Mouse (Mus musculus) thymus, adult 2 months (tissue): ENCODE measurements around the gene Ccl27a. TPM values are rescaled to one million over a fixed set of nuclear protein-coding genes. Genes with fewer than 3 reads are reported as not detected.

ENCODE experiments used
- DNase-seq: peaks from one replicate; pipeline ENCODE4 v3.0.0; 2021
- H3K27ac ChIP-seq: fragments of 200-500 bp; 2 replicates; pipeline ENCODE4 v1.5.1; 2012; ENCODE audit warnings: low read length, control low read depth; ENCODE audit not compliant: control insufficient read depth, insufficient read depth
- H3K27me3 ChIP-seq: fragments of 200-500 bp; 2 replicates; pipeline ENCODE4 v1.6.1; 2012; ENCODE audit warnings: mild to moderate bottlenecking, low read length, moderate library complexity, mixed read lengths; ENCODE audit not compliant: control insufficient read depth, insufficient read depth
- H3K36me3 ChIP-seq: fragments of 200-500 bp; 2 replicates; pipeline ENCODE4 v1.6.1; 2012; ENCODE audit warnings: mild to moderate bottlenecking, low read length, moderate library complexity; ENCODE audit not compliant: control insufficient read depth, insufficient read depth
- H3K4me1 ChIP-seq: fragments of 200-500 bp; replicated peaks from 2 replicates; pipeline ENCODE4 v1.6.1; 2012; ENCODE audit warnings: low read length; ENCODE audit not compliant: control insufficient read depth, insufficient read depth
- H3K4me3 ChIP-seq: fragments of 200-500 bp; 2 replicates; pipeline ENCODE4 v1.5.1; 2012; ENCODE audit warnings: mild to moderate bottlenecking, low read length, control low read depth, moderate library complexity; ENCODE audit not compliant: control insufficient read depth, insufficient read depth
- CTCF ChIP-seq: fragments of 200-500 bp; IDR thresholded peaks from 2 replicates; pipeline ENCODE4 v1.5.1; 2012; ENCODE audit warnings: mild to moderate bottlenecking, control low read depth, low read length, moderate library complexity, borderline replicate concordance; ENCODE audit not compliant: control insufficient read depth, poor library complexity, insufficient read depth; ENCODE audit errors: extremely low read depth
- POLR2A ChIP-seq: fragments of 200-500 bp; IDR thresholded peaks from 2 replicates; pipeline ENCODE4 v1.6.1; 2012; ENCODE audit warnings: mild to moderate bottlenecking, low read length, control low read depth, moderate library complexity; ENCODE audit not compliant: control insufficient read depth, poor library complexity, insufficient read depth; ENCODE audit errors: extremely low read depth
- WGBS: fragments of 180-500 bp; shearing (Covaris S2); methylation state at CpG from one replicate; pipeline ENCODE4 v1.1.7; 2018; 5-methylcytosine and 5-hydroxymethylcytosine counted together
- polyA plus RNA-seq: library from polyadenylated mRNA; depleted of rRNA; stranded (reverse); fragments of >200 nt; gene quantifications from 2 replicates; pipeline ENCODE4 v1.2.3, GENCODE M21; 2012

The Ccl27a gene
- polyA plus RNA-seq, 1 experiment, result 97.4 TPM

DNA sequence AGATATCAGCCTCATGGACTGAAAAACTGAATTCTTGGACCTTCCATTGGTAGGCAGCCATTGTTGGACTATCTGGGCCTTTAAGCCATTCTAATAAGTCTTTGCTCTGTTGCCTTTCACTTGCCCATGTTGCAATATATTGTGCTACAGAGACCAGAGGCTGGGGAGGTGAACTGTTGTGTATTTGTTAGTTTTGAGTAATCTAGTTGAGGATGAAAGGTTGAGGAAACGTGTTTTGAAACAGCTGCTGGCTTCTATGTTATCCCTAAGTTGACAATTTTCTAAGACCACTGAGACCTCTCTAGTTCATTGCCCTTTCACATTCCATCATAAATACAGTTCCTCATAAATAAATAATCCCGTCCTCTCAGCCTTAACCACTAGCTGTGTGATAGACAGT, 29.9 kb downstream of the Ccl27a start:
- Histone ChIP-seq H3K4me3 (no peak overlapping the region), H3K27me3 (no peaks in the 10 kb centered on the region), H3K4me1 (peaks cover 11% of the 10 kb centered on the region), H3K27ac (no peak overlapping the region), H3K36me3 (no peaks in the 10 kb centered on the region)
- WGBS, result 87% methylated on average over 2 of the region's 2 CpGs
- TF ChIP-seq CTCF, result no peak
- TF ChIP-seq POLR2A, result no peak
- no peak for DNase-seq

DNA sequence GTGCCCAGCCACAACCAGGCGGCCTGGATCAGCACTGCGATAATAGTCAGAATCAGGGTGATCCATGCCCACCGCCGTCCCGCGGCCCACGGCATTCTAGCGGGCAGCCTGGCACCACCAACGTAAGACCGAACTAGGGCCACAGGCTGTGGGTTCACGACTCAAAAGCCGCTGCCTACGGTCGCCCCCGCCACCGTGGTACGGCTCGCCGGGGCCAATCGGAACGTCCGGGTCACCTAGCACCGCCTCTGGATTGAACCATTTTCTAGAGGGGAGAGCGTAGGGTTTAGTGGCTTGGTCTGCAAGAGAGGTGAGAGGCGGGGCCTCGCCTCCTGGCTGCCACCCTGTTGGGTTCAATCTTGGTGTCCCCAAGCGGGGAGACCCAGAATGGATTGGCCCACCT, 32.9 kb downstream of the Ccl27a start:
- peak; percentile 68 for TF ChIP-seq POLR2A
- no peak; the same call in 1 of the 2 replicates for TF ChIP-seq CTCF
- no peaks in the 10 kb centered on the region for H3K27me3 ChIP-seq
- no peaks in the 10 kb centered on the region for H3K36me3 ChIP-seq
- peak overlapping the region; percentile 88 for H3K4me3 ChIP-seq
- WGBS, result under 1% methylated on average over 27 of the region's 27 CpGs
- DNase-seq, result peak; percentile 94
- peaks cover 11% of the 10 kb centered on the region for H3K4me1 ChIP-seq
- peak overlapping the region; percentile 30 for H3K27ac ChIP-seq

DNA sequence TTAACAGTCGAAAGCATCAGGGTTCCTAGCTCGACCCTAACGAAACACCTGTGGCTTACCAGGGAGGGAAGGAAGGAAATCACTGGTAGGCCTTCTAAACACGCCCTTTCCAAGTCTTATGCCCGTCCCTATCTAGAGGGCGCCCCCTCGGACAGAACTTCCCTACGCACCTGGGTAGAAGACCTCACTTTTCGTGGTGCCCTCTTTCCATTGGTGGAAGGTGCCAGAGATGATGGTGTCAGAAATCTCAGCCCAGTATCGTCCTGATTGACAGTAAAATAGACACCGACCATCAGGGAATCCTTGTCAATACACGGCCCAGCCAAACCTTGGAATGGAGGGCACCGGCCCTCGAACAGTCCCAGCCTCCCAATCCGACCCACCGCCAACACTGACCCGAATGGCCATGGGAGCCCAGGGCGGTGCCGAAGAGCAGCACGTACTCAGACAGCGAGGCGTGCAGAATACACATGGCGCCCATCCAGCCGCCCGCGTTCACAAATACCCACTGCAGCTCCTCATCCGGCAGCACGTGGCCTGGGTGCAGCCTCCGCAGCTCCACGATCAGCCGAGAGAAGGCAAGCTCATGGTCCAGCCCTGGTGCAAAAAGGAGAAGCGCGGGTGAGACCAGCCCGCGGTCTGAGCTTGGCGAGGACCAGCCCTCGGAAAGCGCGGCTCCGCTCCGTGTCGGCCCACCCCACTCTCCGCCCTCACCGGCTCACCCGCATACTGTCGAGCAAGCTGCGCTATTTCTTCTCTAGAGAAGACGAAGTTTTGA, 33.5 kb downstream of the Ccl27a start:
- peak; percentile 48 for DNase-seq
- WGBS, result under 1% methylated on average over 48 of the region's 48 CpGs

DNA sequence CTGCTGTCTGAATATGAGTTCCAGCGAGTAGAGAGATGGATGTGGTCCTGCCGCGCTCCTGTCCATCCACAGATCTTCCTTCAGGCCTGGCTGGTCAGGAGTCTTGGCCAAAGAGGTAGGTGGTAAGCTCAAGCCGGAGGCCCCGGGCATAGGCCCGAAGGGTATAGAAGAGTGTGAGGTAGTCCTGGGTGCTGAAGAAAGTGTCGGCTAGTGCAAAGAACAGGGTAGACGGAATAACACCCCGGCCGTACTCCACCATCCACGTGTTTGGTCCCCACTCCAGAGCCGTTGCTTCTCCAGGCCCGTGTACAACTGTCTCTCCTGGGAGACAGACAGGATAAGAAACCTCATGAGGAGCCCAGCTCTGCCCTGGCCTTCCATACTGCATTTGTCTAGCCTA, 34.8 kb downstream of the Ccl27a start:
- 95% methylated on average over 13 of the region's 13 CpGs for WGBS
- Histone ChIP-seq H3K27me3 (no peaks in the 10 kb centered on the region), H3K27ac (no peak overlapping the region), H3K4me1 (peaks cover 11% of the 10 kb centered on the region), H3K36me3 (no peaks in the 10 kb centered on the region), H3K4me3 (no peak overlapping the region)
- TF ChIP-seq CTCF (no peak), POLR2A (no peak)
- no peak for DNase-seq

More for the DNA sequence above, 33.5 kb downstream of the Ccl27a start:
- Histone ChIP-seq H3K27ac (peak overlapping the region; percentile 30), H3K36me3 (no peaks in the 10 kb centered on the region), H3K27me3 (no peaks in the 10 kb centered on the region), H3K4me3 (peak overlapping the region; percentile 88), H3K4me1 (peaks cover 11% of the 10 kb centered on the region)
- TF ChIP-seq POLR2A (no peak), CTCF (no peak)

DNA sequence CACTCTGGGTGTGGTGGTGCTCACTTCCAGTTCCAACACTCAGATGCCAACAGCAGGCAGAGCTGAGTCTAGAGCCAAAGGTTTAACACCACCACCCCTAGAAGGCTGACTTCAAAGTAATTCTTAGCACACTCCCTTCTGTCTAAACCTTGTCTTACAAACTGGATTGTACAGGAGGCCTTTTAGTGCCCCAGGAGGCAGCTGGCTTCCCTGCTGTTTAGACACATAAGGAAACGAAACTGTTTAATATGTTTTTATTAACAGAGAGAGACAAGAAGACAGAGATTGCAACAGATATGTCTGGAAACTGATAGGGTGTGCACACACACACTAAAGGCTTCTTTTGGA, 35.8 kb downstream of the Ccl27a start:
- no peak for TF ChIP-seq CTCF
- no peak for TF ChIP-seq POLR2A
- 92% methylated on average over 1 of the region's 1 CpGs for WGBS
- H3K27ac ChIP-seq, result no peak overlapping the region
- H3K27me3 ChIP-seq, result no peaks in the 10 kb centered on the region
- no peaks in the 10 kb centered on the region for H3K36me3 ChIP-seq
- peaks cover 11% of the 10 kb centered on the region for H3K4me1 ChIP-seq
- no peak for DNase-seq
- H3K4me3 ChIP-seq, result no peak overlapping the region

DNA sequence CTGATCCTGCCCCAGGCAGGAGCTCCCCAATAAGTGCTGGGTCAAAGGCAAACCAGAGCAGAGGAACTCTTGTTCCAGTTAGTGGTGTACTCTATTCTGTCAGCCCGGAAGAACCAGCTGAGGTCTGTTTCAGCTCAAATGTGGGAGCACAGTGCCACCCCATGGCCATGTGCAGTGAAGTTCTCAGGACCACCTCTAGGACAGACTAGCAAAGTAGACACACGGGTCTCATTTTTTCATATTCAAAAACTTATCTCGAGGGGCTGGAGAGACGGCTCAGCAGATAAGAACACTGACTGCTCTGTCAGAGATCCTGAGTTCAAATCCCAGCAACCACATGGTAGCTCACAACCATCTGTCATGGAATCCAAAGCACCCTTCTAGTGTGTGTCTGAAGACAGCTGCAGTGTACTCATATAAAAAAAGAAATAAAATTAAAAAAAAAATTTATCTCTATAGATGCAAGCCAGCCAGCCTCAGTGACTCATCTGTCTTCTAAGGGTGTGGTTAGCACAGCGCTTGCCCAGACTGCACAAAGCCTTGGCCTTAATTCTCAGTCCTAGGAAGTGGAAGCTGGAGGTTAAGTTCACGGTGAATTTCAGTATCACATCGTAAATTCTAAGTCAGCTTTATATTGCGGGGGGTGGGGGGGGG, 36.3 kb downstream of the Ccl27a start:
- peaks cover 11% of the 10 kb centered on the region for H3K4me1 ChIP-seq
- 42% methylated on average over 8 of the region's 8 CpGs for WGBS
- TF ChIP-seq POLR2A, result no peak
- peak; percentile 63; the same call in 1 of the 2 replicates for TF ChIP-seq CTCF
- H3K27ac ChIP-seq, result no peak overlapping the region
- H3K36me3 ChIP-seq, result no peaks in the 10 kb centered on the region
- DNase-seq, result peak; percentile 82
- H3K4me3 ChIP-seq, result no peak overlapping the region
- no peaks in the 10 kb centered on the region; the same call in 1 of the 2 replicates for H3K27me3 ChIP-seq
